Mouse (Mus musculus): ENCODE data around the gene Rfxap.
"Not testable (repeated sequence)": the region's sequence is repeated elsewhere in the genome, so short reads cannot be mapped to it uniquely, and the experiment has no call there.

Gene Rfxap

GRCm38 (mm10) chr3:54766811-54767210 lies 40.8 kb downstream of the Rfxap start:
- no peak for DNase-seq (ENCODE audit: low spot score)

- no peak for DNase-seq (ENCODE audit: low spot score)
Observed at GRCm38 (mm10) chr3:54766034-54766433, 41.6 kb downstream of the Rfxap start.

GRCm38 (mm10) chr3:54765521-54765920 lies 42.1 kb downstream of the Rfxap start:
- DNase-seq (ENCODE audit: low spot score), result not testable (repeated sequence)

GRCm38 (mm10) chr3:54764418-54764817 lies 43.2 kb downstream of the Rfxap start:
- peak; percentile 36 for DNase-seq (ENCODE audit: low spot score)

GRCm38 (mm10) chr3:54761258-54761657 lies 46.3 kb downstream of the Rfxap start:
- no peak for DNase-seq (ENCODE audit: low spot score)

GRCm38 (mm10) chr3:54760321-54761115 lies 47.1 kb downstream of the Rfxap start:
- DNase-seq (ENCODE audit: low spot score), result no peak

- DNase-seq (ENCODE audit: low spot score), result no peak
Observed at GRCm38 (mm10) chr3:54759211-54759610, 48.4 kb downstream of the Rfxap start.

- DNase-seq (ENCODE audit: low spot score), result no peak
Observed at GRCm38 (mm10) chr3:54757446-54757845, 50.1 kb downstream of the Rfxap start.

- peak; percentile 46 for DNase-seq (ENCODE audit: low spot score)
Observed at GRCm38 (mm10) chr3:54756058-54756457, 51.5 kb downstream of the Rfxap start.

- peak; percentile 57 for DNase-seq (ENCODE audit: low spot score)
Observed at GRCm38 (mm10) chr3:54755145-54756041, 52.2 kb downstream of the Rfxap start, which contains the start of gene Smad9. TSS of gene Smad9 (plus strand) at chr3:54755582.

- DNase-seq (ENCODE audit: low spot score), result no peak
Observed at GRCm38 (mm10) chr3:54753411-54753810, 54.2 kb downstream of the Rfxap start.
